Mouse (Mus musculus): ENCODE results near the gene Mtmr12.
A peak's percentile ranks its signal among the peaks of the same experiment; 100 is the strongest.

The Mtmr12 gene

GRCm38 (mm10) chr15:12236961-12237360, 32.1 kb downstream of the Mtmr12 start:
- no peak for DNase-seq

- DNase-seq = no peak
Measured at GRCm38 (mm10) chr15:12237539-12237938, 32.7 kb downstream of the Mtmr12 start.

DNA sequence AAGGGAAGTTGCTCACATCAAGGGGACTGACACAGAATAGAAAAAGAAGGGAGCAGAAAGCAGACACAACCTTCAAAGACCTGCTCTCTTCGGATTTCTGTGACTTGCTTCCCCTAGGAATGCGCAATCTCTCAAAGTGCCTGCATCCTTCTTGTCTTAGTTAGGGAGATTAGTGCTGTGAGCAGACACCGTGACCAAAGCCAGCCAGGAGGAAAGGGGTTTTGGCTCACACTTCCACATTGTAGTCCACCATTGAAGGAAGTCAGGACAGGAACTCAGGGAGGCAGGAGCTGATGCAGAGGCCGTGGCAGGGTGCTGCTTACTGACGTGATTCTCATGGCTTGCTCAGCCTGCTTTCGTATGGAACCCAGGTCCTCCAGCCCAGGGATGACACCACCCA, 33.5 kb downstream of the Mtmr12 start:
- no peak for DNase-seq

DNA sequence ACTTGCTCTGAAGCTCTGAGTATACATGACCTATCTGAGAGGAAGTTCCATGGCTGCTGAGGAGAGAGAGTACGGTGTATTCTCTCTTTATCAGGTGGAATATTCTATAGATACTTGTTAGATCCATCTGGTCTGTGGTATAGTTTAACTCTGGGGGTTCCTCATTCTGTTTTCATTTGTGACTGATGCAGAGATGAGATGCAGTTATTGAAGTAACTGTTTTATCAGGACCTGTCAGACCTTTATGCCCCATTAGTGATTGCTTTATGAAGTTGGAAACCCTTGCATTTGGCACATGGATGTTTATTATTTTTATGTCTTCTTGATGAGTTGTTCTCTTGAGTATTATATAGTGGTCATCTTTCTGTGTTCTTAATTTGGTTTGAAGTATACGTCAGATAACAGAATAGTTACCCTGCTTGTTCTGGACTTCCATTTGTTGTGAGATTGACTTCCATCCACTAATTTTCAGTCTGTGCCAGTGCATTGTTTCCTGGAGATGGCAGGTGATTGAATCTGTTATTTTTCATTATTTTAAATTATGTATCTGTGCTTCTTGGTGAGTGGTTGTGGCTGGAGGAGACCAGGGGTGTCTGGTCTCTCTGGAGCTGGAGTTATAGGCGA, 36.0 kb downstream of the Mtmr12 start:
- DNase-seq = no peak

- no peak for DNase-seq
Measured at GRCm38 (mm10) chr15:12243792-12244191, 39.0 kb downstream of the Mtmr12 start.

DNA sequence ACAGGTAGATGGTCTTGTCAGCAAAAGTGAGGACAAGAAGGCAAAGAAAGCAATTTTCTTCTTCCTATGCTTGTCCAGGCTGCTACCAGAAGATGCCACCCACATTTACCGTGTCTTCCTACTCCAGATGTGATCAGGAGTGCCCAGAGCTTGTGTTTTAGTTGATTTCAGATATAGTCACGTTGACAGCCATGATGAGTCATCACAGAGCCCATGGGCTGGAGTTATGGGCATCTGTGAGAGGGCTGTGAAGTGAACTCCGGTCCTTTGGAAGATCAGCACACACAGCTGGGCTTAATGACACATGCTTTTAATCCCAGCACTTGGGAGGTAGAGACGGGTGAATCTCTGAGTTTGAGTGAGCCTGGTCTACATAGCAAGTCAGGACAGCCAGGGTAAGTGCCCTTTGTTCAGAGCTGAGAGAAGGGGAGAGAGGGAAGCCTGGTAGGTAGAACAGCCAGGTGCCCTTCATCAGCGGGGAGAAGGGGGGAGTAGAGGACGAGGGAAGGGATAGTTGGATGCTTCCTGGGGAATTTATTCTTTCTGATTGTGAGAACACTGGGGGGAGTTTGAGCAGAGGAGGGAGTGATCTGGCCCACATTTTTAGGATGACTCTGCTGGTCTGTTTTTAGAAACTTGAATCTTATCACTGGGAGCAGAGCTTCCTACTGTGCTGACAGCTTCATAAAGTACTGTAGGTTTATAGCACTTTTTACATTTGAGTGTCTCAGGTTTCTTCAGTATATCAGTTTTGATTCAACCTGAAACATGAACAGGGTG, 40.9 kb downstream of the Mtmr12 start:
- no peak for DNase-seq

GRCm38 (mm10) chr15:12246360-12247158, 41.7 kb downstream of the Mtmr12 start:
- DNase-seq = no peak

GRCm38 (mm10) chr15:12247159-12247603, 42.4 kb downstream of the Mtmr12 start:
- no peak for DNase-seq

- DNase-seq = peak; percentile 40 to 48
Measured at GRCm38 (mm10) chr15:12248279-12248678, 43.5 kb downstream of the Mtmr12 start.

DNA sequence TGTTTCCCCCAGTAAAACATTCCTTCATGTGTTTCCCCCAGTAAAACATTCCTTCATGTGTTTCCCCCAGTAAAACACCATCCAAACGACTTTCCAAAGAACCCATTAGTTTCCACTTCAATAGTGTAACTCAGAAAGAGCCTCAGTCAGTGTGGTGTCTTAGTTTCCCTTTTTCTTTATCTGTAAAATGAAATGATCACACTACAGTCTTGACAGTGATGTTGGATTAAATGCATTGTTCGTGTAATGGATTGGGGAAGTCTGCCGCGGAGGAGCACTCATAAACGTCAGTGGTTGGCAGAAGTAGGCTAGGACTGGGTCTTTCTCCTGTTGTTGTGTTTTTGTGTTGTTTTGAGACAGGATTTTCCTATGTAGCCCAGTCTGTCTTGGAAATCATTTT, 45.5 kb downstream of the Mtmr12 start:
- no peak for DNase-seq

GRCm38 (mm10) chr15:12251416-12252140, 46.8 kb downstream of the Mtmr12 start:
- no peak for DNase-seq

DNA sequence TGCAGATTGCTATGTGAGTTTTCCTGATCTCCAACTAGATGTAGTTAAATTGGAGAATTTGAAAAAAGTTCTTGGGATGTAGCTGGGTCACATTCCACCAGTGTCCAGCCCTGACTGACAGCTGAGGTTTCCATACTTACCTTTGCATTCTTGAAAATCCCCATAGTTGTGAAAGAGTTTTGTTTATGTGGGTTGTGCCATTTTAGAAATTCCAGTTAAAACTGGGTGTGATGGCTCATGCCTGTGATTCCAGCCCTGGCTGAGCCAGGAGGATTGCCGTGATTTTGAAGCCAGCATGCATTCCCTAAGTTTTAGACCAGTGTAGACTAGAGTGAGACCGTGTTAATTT, 47.3 kb downstream of the Mtmr12 start:
- DNase-seq = no peak

DNA sequence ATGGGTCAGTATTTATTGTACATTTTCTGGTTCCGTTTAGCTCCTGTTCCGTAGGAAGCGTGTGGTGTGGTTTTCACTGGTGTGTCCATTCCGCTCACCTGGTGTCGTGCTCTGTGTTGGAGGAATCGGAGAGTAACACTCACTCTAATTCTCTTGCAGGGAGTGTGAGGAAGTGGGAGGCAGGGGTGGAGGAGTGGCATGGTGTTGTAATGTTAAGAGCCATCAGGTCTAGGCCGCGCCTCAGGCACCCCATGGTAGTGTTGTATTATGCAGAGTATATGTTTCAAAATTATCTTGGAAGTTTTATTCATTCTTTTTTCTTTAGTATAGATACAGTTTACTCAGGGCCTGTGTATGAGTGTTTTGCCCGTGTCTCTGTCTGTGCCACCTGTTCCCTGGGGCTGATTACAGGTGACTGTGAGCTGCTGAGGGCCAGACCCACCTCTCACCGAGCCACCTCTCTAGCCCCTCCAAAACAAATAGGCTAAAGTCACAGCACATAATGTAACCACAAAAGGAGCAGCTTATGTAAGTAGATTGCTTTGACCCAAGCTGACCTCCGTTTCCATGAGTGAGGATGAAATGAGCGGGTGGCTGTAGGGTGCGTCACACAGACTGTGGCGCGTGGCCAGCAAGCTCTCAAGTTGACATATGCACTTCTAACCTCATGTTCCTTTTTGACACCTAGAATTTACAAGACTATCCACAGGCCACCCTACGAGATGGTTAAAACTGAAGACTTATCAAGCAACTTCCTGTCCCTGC, 53.1 kb downstream of the Mtmr12 start:
- no peak for DNase-seq

DNA sequence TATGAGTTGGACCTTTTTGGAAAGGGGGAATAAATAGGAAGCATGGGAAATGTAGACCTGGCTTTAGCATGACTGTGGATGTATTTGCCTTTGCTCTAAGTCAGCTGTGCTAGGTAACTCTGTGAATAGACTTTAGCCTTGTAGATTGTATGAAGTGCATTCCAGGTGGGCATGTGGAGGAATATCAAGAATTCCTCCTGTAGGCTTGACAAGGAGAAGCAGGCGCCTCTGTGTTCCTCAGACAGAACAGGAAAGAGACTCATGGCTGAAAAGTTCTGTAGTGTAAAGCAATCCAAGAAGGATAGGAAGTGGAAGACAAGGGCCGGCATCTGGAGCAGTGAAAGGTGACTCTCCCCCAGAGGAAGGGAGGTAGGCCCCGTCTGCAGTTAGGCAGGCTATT, 58.2 kb downstream of the Mtmr12 start:
- DNase-seq = no peak

- DNase-seq = no peak
Measured at GRCm38 (mm10) chr15:12266460-12266859, 61.6 kb downstream of the Mtmr12 start.

GRCm38 (mm10) chr15:12268021-12268420, 63.2 kb downstream of the Mtmr12 start:
- DNase-seq = peak; percentile 73 to 77

DNA sequence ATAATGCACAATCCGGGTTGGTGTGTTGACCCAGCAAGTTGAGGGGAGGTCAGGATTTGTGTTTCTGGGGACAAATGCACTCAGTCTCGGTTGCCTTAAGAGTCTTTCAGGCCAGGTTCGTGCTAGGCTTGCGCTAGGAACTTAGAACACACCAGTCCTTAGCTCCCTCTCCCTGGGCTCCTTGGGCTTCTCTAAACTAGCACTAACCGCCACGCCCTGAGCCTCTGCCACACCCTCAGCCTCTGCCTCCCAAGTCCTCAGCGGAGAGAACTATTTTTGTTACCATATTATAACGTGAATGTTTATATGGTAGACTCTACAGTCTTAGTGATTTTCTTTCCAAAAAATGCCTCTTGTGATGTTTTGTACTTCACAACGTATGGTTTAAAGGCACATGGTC, 66.5 kb downstream of the Mtmr12 start:
- DNase-seq = no peak

DNA sequence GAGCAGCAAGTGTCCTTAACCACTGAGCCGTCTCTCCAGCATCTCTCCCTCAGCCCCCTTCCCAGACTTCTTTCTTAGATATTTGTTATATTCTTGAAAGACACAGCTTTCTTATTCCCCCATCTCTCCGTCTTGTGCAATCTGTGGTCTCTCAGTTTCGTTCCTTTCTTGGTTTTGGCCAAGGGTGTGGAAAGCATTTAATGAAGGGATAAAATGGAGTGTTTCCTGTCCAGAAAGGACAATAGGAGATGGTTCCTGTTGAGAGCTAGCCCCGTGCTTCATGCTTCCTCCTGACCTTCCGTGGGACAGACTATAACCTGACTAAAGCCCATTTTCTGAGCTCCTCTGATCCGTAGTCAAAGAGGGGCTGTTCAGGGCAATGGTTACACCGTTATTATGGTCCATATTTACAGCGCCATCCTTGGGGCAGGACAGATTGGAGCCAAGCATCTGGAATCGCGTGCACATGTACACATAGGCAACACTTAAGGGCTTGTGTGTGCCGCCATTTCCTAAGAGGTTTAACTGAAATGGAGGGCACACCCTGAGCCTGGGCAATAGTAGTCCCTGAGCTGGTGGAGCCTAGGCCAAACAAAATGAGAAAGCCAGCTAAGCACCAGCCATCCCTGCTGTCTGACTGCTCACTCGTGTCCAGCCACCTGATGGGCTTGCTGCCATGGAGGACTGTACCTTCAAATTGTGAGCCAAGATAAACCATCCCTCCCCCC, 68.7 kb downstream of the Mtmr12 start:
- DNase-seq = no peak

DNA sequence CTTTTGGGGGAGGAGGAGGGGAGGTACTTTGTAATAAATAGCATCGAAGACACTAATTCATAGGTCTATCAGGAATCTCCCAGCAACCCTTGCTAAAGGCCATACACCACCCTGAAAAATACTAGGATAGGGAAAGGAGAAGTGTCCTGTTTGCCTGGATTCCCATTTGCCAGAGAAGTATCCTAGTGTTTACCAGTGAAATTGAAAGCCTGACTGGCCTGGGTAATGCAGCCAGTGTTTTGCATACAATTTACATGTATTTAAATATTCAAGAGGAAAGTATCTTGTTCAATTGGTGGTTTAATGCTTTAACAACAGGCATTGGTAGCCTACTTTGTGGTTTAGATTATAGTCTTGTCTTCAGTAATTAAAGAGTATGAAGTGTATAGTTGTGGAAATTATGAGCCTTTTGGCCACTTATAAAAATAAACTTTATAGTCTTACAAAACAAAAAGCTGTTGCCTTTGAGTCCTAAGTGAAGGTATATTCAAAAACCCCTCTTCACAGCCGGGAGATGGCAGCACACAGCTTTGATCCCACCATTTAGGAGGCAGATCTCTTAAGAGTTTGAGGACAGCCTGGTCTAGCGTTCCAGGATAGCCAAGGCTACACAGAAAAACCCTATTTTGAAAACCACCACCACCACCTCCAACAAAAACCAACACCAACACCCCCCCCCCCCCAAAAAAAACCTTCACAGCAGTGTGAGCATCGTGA, 69.4 kb downstream of the Mtmr12 start:
- no peak for DNase-seq

DNA sequence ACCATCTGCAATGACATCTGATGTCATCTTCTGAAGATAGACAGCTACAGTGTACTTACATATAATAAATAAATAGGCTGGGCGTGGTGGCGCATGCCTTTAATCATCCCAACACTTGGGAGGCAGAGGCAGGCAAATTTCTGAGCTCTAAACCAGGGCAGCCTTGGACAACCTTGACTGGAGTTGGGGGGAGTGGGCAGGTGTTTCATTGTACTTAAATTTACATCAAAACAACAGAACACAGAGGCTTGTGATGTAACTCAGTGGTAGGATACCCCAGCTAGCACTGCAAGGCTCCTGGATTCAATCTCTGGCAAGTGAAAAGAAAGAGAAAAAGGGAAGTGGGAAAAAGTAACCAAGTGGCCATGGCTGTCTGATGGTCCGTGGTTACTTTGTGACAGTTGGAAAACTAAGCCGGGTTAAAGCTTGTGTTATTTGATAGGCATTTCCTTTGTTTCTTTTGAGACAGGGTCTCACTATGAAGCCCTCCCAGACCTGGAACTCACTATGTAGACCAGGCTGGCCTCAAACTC, 70.3 kb downstream of the Mtmr12 start:
- no peak for DNase-seq

DNA sequence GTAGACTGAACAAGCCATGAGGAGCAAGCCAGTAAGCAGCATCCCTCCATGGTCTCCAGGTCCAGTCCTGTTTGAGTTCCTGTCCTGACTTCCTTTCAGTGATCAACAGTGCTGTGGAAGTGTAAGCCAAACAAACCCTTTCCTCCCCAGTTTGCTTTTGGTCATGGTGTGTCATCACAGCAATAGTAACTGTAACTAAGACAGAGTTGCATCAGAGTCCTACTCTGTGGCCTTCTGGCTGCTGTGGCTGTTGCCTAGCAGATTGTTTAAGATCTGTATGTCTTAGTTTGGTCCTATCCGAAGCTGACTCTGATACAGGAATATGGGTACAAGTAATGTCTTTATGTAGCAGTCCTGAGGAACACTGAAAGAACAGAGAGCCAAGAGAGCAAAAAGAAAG, 75.0 kb downstream of the Mtmr12 start:
- DNase-seq = no peak
